Mouse (Mus musculus) cerebellum, adult 9-11 months (tissue): ENCODE measurements around the gene Srpk1.
A peak's percentile ranks its signal among the peaks of the same experiment; 100 is the strongest.

Experiments
- DNase-seq: peaks from one replicate; pipeline ENCODE4 v3.0.0; 2022

The Srpk1 gene

DNA sequence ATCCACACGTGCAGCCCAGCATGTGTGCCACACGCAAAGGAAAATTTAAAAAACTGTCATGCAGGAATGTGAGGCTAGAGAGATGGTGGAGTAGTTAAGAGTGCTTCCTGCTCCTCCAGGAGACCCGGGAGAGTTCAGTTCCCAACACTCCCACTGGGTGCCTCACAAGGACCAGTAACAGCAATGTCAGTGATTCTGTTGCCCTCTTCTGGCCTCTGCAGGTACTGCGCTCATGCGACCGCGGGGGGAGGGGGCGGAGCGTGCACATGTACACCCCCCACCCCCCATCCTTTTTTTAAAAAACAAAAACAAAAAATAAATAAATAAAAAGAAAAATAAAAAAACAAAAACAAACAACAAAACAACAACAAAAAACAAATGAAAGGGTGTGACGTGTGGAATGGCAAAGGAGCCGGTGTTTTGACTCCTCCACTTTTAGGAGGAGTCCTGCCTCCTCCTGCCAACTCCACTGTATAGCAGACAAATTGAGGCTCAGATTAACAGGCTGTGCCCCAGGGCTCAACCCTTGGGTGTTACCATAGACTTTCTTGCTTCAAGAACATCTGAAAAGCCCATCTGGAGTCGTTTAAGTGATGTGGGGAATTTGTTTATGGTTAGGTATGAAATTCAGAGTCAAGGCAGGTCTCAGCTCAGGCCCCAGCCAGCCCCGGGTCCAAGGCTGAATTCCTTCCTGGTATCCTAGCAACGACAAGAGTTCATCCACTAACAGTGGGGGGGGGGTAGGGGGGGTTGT is 69.3 kb downstream of the Srpk1 start:
- DNase-seq = peak; percentile 33

DNA sequence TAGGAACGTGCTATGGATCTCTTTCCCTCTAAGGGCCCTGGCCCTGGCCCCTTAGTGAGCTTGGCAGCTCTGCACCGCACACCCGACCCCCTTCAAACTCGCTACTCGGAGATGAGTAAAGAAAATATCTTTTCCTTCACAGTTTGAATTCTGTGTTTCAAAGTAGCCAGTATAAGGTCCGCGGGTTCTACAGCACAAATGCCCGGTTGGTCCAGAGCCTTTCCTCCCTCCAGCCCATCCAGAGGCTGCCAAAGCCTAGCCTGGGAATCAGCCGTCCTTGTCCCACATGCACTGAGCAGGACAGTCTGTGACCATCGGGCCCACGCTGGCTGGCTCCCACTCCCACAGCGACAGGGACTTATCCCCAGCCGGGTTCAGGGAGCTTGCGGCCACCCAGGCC is 73.4 kb downstream of the Srpk1 start, which contains the start of gene Clpsl2:
TSS of gene Clpsl2 (plus strand) at position 301 of the 400 bp plus-strand sequence.
- DNase-seq = no peak

DNA sequence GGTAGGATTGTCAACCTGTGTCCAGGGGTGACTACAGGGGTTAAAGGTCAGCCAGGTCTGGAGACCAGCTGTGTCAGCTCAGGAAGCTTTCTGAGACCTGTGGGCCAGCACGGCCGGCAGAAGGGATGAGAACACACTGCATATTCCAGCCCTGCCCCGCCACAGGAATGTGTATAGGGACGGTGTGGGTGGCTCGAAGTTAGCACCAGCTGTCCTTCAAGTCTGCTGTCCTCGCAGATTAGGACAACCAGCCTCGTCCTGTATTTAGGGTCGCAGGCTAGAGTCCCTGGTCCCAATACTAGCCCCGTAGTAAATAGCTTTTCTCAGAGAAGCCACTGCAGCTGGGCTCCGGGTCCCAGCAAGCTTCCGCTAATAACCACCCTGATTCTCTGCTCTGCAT is 74.0 kb downstream of the Srpk1 start:
- no peak for DNase-seq

DNA sequence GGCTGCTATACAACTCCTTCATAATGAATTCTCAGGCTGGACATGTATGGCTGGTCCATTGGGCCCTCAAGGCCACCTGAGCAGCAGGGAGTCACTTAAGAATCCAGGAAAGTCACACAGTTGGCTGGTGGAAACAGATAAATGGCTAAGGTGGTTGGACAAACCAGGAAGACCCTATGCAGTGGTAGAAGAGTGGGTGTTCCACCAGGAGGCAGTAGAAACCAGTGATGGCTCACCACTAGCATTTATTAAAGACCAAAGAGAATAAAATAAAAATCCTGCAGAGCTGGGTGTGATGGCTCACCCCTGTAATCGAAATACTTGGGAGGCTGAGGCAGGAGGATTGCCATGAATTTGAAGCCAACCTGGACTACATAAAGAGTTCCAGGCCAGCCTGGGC is 75.6 kb downstream of the Srpk1 start:
- no peak for DNase-seq

DNA sequence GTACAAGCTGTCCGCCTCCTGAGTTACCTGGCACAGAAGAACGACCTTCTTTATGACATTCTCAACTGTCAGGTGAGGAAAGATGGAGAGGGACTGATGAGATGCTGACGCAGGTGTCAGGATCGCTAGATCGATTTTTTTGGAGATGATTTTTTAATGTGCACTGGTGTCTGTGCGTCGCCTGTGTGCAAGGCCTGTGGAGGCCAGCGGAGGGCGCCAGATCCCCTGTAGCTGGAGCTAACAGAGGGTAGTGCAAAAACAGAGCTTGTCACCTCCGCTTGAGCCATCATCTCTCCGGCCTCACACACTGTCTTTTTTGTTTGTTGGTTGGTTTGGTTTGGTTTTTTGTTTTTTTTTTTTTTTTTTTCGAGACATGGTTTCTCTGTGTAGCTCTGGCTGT is 84.6 kb downstream of the Srpk1 start:
- DNase-seq = no peak
